Mouse (Mus musculus) liver, embryonic 15.5 days (tissue): ENCODE measurements around the gene Crybg3. TPM values are rescaled to one million over a fixed set of nuclear protein-coding genes. Genes with fewer than 3 reads are reported as not detected.
"Not testable (repeated sequence)": the region's sequence is repeated elsewhere in the genome, so short reads cannot be mapped to it uniquely, and the experiment has no call there.

Source experiments
- ATAC-seq: fragments of 200-750 bp; cut with Nextera tagmentation; 2 replicates; pipeline ENCODE4 v1.8.0; 2017; ENCODE audit warnings: moderate number of reproducible peaks, mild to moderate bottlenecking, moderate library complexity; ENCODE audit not compliant: insufficient read depth
- H3K27ac ChIP-seq: fragments of 300-500 bp; sonication (generic); replicated peaks from 2 replicates; pipeline ENCODE4 v1.5.1; 2015; ENCODE audit warnings: mild to moderate bottlenecking, inconsistent platforms
- H3K27me3 ChIP-seq: fragments of 300-500 bp; sonication (generic); 2 replicates; pipeline ENCODE4 v1.6.1; 2015; ENCODE audit warnings: mild to moderate bottlenecking, inconsistent platforms
- H3K36me3 ChIP-seq: fragments of 300-500 bp; sonication (generic); replicated peaks from 2 replicates; pipeline ENCODE4 v1.6.1; 2015; ENCODE audit warnings: moderate library complexity, mild to moderate bottlenecking, inconsistent platforms
- H3K4me1 ChIP-seq: fragments of 300-500 bp; sonication (generic); replicated peaks from 2 replicates; pipeline ENCODE4 v1.6.1; 2015; ENCODE audit warnings: inconsistent platforms
- H3K4me2 ChIP-seq: fragments of 300-500 bp; sonication (generic); 2 replicates; pipeline ENCODE4 v1.6.1; 2015; ENCODE audit warnings: moderate library complexity, mild to moderate bottlenecking, inconsistent platforms
- H3K4me3 ChIP-seq: fragments of 300-500 bp; sonication (generic); replicated peaks from 2 replicates; pipeline ENCODE4 v1.5.1; 2015; ENCODE audit warnings: mild to moderate bottlenecking, inconsistent platforms
- H3K9ac ChIP-seq: fragments of 300-500 bp; sonication (generic); 2 replicates; pipeline ENCODE4 v1.6.1; 2015; ENCODE audit warnings: moderate library complexity, mild to moderate bottlenecking, inconsistent platforms
- H3K9me3 ChIP-seq: fragments of 300-500 bp; sonication (generic); replicated peaks from 2 replicates; pipeline ENCODE4 v1.6.1; 2016; ENCODE audit warnings: inconsistent platforms
- WGBS: fragments of 180-500 bp; shearing (Covaris S2); methylation state at CpG from one replicate; pipeline ENCODE4 v1.1.7; 2015; ENCODE audit warnings: mixed read lengths; ENCODE audit not compliant: insufficient replicate concordance; 5-methylcytosine and 5-hydroxymethylcytosine counted together
- polyA plus RNA-seq: library from polyadenylated mRNA; unstranded; fragments of >200 nt; fragmentation: Nextera tagmentation; extraction: Ambion mirVana; gene quantifications from 2 replicates; pipeline ENCODE4 v1.2.1, GENCODE M21; 2015

Crybg3 gene
- polyA plus RNA-seq, 1 experiment from 2014 or later = 0.81 TPM

DNA sequence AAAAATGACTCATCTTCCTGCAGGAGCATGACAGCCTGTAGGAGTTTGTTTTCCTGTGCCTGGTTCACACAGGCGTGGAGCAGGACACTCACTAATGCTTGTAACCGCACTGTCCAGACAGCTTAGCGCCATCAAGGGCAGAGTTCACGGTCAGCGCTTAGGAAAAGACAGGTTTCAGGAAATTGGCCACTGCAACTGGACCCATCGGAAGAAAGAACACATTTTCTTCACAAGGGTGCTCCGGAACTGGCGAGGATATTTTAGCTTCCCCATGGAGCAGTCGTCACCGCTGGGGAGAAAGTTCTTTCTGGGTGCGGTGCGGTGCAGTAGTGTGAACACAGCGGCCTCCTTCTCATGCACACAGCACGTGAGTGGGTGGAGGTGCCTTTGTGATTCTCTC lies 107.6 kb downstream of the Crybg3 start:
- Histone ChIP-seq H3K27ac (no peak overlapping the region), H3K9me3 (no peaks in the 10 kb centered on the region), H3K36me3 (peaks cover 29% of the 10 kb centered on the region), H3K27me3 (no peaks in the 10 kb centered on the region), H3K9ac (no peak overlapping the region), H3K4me3 (no peak overlapping the region), H3K4me2 (no peak overlapping the region), H3K4me1 (no peaks in the 10 kb centered on the region)
- WGBS = 78% methylated on average over 14 of the region's 14 CpGs
- no peak for ATAC-seq

DNA sequence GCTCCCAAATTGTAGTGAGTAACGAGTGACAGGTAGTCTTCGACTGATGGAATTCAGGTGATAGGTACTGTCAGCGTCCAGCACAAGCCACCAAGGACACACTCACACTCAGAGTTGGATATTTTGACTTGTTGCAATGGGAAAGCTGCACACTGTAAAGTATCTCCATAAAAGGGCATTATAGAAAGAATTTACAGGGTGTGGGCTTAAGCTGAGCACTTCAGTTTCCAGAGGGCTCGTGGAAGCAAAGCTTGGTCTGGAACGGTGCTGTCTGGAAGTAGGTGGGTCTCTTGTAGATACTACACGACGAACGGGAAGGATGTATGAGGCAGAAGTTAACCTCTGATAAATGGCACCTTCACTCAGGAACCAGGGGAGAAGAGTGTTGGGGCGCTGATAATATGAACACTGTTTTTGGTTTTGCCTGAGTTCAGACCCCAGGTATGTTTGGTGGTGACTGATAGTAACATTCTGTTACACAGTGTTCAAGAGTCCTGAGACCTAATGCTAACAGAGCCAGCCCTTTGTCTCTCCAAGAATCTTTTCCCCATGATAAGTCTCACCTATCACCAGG lies 112.7 kb downstream of the Crybg3 start:
- Histone ChIP-seq H3K27me3 (no peaks in the 10 kb centered on the region), H3K4me3 (no peak overlapping the region), H3K4me1 (no peaks in the 10 kb centered on the region), H3K36me3 (peaks cover 71% of the 10 kb centered on the region), H3K9ac (no peak overlapping the region), H3K4me2 (no peak overlapping the region), H3K27ac (no peak overlapping the region), H3K9me3 (no peaks in the 10 kb centered on the region)
- 42% methylated on average over 9 of the region's 9 CpGs for WGBS
- no peak; the same call in 1 of the 2 replicates for ATAC-seq

GRCm38 (mm10) chr16:59487239-59487638 lies 113.5 kb downstream of the Crybg3 start:
- H3K36me3 ChIP-seq = peaks cover 76% of the 10 kb centered on the region
- no peaks in the 10 kb centered on the region for H3K27me3 ChIP-seq
- H3K4me1 ChIP-seq = no peaks in the 10 kb centered on the region
- no peaks in the 10 kb centered on the region for H3K9me3 ChIP-seq
- H3K4me3 ChIP-seq = no peak overlapping the region
- 55% methylated on average over 7 of the region's 7 CpGs for WGBS
- no peak overlapping the region for H3K27ac ChIP-seq
- H3K4me2 ChIP-seq = no peak overlapping the region
- no peak for ATAC-seq
- no peak overlapping the region for H3K9ac ChIP-seq

GRCm38 (mm10) chr16:59477955-59478354 lies 122.8 kb downstream of the Crybg3 start:
- no peaks in the 10 kb centered on the region for H3K9me3 ChIP-seq
- no peak overlapping the region for H3K4me3 ChIP-seq
- no peak overlapping the region for H3K9ac ChIP-seq
- H3K36me3 ChIP-seq = peaks cover 22% of the 10 kb centered on the region
- H3K27me3 ChIP-seq = no peaks in the 10 kb centered on the region
- 50% methylated on average over 3 of the region's 3 CpGs for WGBS
- H3K4me1 ChIP-seq = 0 out of 2 replicates have a peak, but pooled peaks cover 3% of the 10 kb centered on the region
- no peak overlapping the region for H3K27ac ChIP-seq
- ATAC-seq = no peak
- no peak overlapping the region for H3K4me2 ChIP-seq

GRCm38 (mm10) chr16:59474788-59475187 lies 126.0 kb downstream of the Crybg3 start:
- no peaks in the 10 kb centered on the region for H3K27me3 ChIP-seq
- no peak overlapping the region for H3K9ac ChIP-seq
- no peak overlapping the region for H3K4me2 ChIP-seq
- H3K4me3 ChIP-seq = no peak overlapping the region
- peaks cover 9% of the 10 kb centered on the region for H3K4me1 ChIP-seq
- no peak overlapping the region for H3K27ac ChIP-seq
- no peaks in the 10 kb centered on the region for H3K9me3 ChIP-seq
- WGBS = 30% methylated on average over 1 of the region's 1 CpGs
- peaks cover 9% of the 10 kb centered on the region for H3K36me3 ChIP-seq
- ATAC-seq = no peak

DNA sequence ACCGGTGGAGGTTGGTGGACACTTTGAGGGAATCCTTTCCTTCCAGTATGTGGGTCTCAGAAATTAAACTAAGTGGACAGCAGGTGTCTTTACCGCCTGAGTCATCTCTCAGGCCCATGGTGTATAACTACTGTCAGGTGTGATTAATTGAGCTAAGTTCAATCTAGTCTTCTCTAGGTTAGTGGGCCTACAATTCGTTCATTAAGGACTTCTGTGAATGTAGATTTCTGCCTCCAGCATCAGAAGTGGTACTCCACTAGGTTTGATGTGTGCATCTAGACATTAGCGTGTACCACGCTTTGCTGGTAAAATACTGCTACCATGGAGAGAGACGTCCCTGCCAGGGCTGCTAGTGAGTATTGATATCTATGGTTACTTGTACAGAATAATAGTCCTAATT lies 128.2 kb downstream of the Crybg3 start:
- H3K27me3 ChIP-seq = no peaks in the 10 kb centered on the region
- H3K27ac ChIP-seq = peak overlapping the region; percentile 74; the same call in 1 of the 2 replicates
- 32% methylated on average over 6 of the region's 6 CpGs for WGBS
- H3K4me1 ChIP-seq = peaks cover 9% of the 10 kb centered on the region
- H3K9me3 ChIP-seq = no peaks in the 10 kb centered on the region
- peak overlapping the region; percentile 86 for H3K4me2 ChIP-seq
- H3K36me3 ChIP-seq = peaks cover 4% of the 10 kb centered on the region; the same call in 1 of the 2 replicates
- peak overlapping the region; percentile 57 for H3K9ac ChIP-seq
- ATAC-seq = no peak
- H3K4me3 ChIP-seq = peak overlapping the region; percentile 75

- peak within 1 kb of the TSS; percentile 86 for H3K4me2 ChIP-seq
- ATAC-seq = peak; percentile 91
- H3K9me3 ChIP-seq = no peaks in the 10 kb centered on the region
- peak within 1 kb of the TSS; percentile 74 for H3K27ac ChIP-seq
- WGBS = 1% methylated on average over 56 of the region's 56 CpGs
- H3K27me3 ChIP-seq = no peaks in the 10 kb centered on the region
- H3K36me3 ChIP-seq = peaks cover 4% of the 10 kb centered on the region; the same call in 1 of the 2 replicates
- H3K4me3 ChIP-seq = peak within 1 kb of the TSS; percentile 75
- peak within 1 kb of the TSS; percentile 57 for H3K9ac ChIP-seq
- H3K4me1 ChIP-seq = peaks cover 9% of the 10 kb centered on the region
These were observed 129.0 kb downstream of the Crybg3 start, which contains the start of gene Riox2 for GRCm38 (mm10) chr16:59471637-59472278. Riox2 (plus strand) TSS chr16:59471775.

DNA sequence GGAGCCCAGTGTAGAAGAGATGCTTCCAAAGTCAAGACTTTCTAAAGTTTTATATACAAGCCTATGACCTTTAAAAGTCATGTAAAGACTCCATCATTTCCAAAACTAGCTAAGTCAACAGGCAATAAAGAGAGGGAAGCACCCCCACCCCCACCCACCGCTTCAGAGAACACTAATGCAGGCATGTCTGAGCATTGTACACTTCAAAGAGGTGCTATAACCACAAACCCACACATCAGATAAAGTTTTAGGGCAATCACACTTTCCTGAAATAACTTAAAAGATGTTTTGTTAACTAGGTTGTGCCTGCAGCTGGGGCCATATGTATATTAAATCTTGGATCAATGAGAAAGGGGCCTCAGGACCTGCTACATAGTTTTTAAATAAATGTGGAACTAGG lies 130.9 kb downstream of the Crybg3 start:
- Histone ChIP-seq H3K4me2 (no peak overlapping the region), H3K27ac (no peak overlapping the region), H3K4me3 (no peak overlapping the region), H3K36me3 (no peaks in the 10 kb centered on the region), H3K9ac (no peak overlapping the region), H3K27me3 (no peaks in the 10 kb centered on the region), H3K9me3 (no peaks in the 10 kb centered on the region), H3K4me1 (peaks cover 9% of the 10 kb centered on the region)
- 42% methylated on average over 1 of the region's 1 CpGs for WGBS
- ATAC-seq = no peak

- ATAC-seq = no peak
- Histone ChIP-seq H3K4me3 (no peak overlapping the region), H3K27ac (no peak overlapping the region), H3K36me3 (no peaks in the 10 kb centered on the region), H3K4me2 (no peak overlapping the region), H3K4me1 (no peaks in the 10 kb centered on the region), H3K27me3 (no peaks in the 10 kb centered on the region), H3K9ac (no peak overlapping the region), H3K9me3 (no peaks in the 10 kb centered on the region)
- 75% methylated on average over 6 of the region's 6 CpGs for WGBS
These were observed 136.8 kb downstream of the Crybg3 start for GRCm38 (mm10) chr16:59463973-59464372.

DNA sequence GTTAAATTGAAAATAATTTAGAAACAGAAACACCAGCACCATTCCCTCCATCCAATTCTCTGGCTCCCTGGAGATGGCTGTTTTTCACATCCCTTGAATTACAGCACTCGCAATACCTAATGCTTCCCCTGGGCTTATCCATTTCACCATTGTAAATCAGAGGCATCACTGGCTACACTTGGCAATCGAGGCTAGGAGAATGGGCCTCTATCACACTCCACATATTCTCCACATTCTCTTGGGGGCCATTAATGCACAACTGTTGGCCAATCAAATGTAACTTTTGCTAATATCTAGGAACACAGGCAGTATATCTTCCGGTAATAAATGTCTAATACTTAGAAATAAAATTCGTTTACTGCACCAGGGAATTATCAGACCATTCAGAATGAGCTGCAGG lies 137.2 kb downstream of the Crybg3 start:
- H3K4me3 ChIP-seq = no peak overlapping the region
- no peaks in the 10 kb centered on the region for H3K9me3 ChIP-seq
- WGBS = 63% methylated on average over 4 of the region's 4 CpGs
- no peak overlapping the region for H3K4me2 ChIP-seq
- no peak overlapping the region for H3K27ac ChIP-seq
- H3K36me3 ChIP-seq = no peaks in the 10 kb centered on the region
- no peaks in the 10 kb centered on the region for H3K27me3 ChIP-seq
- H3K4me1 ChIP-seq = no peaks in the 10 kb centered on the region
- H3K9ac ChIP-seq = no peak overlapping the region
- ATAC-seq = no peak

DNA sequence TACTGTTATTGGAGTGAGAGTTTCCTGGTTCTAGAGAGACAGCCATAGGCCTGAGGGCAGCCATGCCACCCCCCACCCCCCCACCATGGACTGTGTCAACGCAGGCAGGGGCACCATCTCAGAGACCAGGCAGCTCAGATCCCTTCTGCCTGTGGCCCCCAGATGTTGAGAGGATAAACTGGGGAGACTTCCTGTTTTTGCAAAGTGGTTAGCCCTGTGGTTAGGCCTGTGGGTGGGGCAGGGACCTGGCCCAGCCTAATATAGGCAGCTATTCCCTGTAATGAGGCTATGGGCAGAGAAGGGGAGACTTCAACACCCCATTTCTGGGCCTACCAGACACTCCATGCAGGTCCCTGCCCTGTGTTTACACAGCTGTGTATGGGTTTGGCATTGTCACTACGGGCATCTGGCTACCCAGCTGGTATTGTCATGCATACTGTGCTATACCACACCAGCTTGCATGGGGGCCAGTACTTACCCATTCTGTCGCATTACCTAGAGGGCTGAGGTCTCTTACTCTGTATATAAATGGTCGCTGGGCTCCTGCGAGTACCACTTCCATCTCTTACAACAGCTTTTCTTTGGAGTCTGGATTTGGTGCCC lies 141.4 kb downstream of the Crybg3 start:
- not testable (repeated sequence) for H3K9me3 ChIP-seq, H3K27me3 ChIP-seq, H3K4me1 ChIP-seq, H3K9ac ChIP-seq, H3K36me3 ChIP-seq, H3K4me2 ChIP-seq, H3K27ac ChIP-seq, H3K4me3 ChIP-seq
- peak; percentile 44 for ATAC-seq
- WGBS = 33% methylated on average over 4 of the region's 5 CpGs
